Mouse (Mus musculus) Muller cell, postnatal 12 days (primary cell): ENCODE data around the gene Sik2.

Experiments
- DNase-seq: peaks from one replicate; pipeline ENCODE4 v3.0.0-alpha.2; 2015; ENCODE audit errors: inconsistent ontology term

Sik2 gene

GRCm38 (mm10) chr9:50986123-50986522 is 22.8 kb downstream of the Sik2 start:
- DNase-seq, result peak; percentile 87

GRCm38 (mm10) chr9:50981499-50982190 is 27.2 kb downstream of the Sik2 start:
- DNase-seq, result no peak

- no peak for DNase-seq
Measured at GRCm38 (mm10) chr9:50974631-50975030, 34.2 kb downstream of the Sik2 start.

- DNase-seq, result no peak
Measured at GRCm38 (mm10) chr9:50970413-50970812, 38.5 kb downstream of the Sik2 start.

GRCm38 (mm10) chr9:50969266-50969665 is 39.6 kb downstream of the Sik2 start:
- DNase-seq, result no peak

GRCm38 (mm10) chr9:50966277-50966676 is 42.6 kb downstream of the Sik2 start:
- DNase-seq, result no peak

- DNase-seq, result no peak
Measured at GRCm38 (mm10) chr9:50965392-50965791, 43.5 kb downstream of the Sik2 start.

- no peak for DNase-seq
Measured at GRCm38 (mm10) chr9:50964911-50965310, 44.0 kb downstream of the Sik2 start.

- DNase-seq, result peak; percentile 80
Measured at GRCm38 (mm10) chr9:50957956-50958489, 50.9 kb downstream of the Sik2 start.

GRCm38 (mm10) chr9:50955176-50955575 is 53.7 kb downstream of the Sik2 start:
- DNase-seq, result no peak

GRCm38 (mm10) chr9:50948097-50948823 is 60.6 kb downstream of the Sik2 start:
- DNase-seq, result no peak

GRCm38 (mm10) chr9:50946338-50946737 is 62.5 kb downstream of the Sik2 start:
- DNase-seq, result no peak

GRCm38 (mm10) chr9:50944826-50945225 is 64.0 kb downstream of the Sik2 start:
- DNase-seq, result no peak

- peak; percentile 11 for DNase-seq
Measured at GRCm38 (mm10) chr9:50942711-50943110, 66.2 kb downstream of the Sik2 start.

GRCm38 (mm10) chr9:50941804-50942401 is 67.0 kb downstream of the Sik2 start:
- no peak for DNase-seq

- no peak for DNase-seq
Measured at GRCm38 (mm10) chr9:50929986-50930385, 78.9 kb downstream of the Sik2 start.

GRCm38 (mm10) chr9:50925801-50926200 is 83.1 kb downstream of the Sik2 start:
- DNase-seq, result no peak

GRCm38 (mm10) chr9:50924454-50924853 is 84.4 kb downstream of the Sik2 start:
- DNase-seq, result no peak

- DNase-seq, result no peak
Measured at GRCm38 (mm10) chr9:50922363-50923153, 86.3 kb downstream of the Sik2 start.

GRCm38 (mm10) chr9:50920933-50921895 is 87.7 kb downstream of the Sik2 start:
- no peak for DNase-seq

- DNase-seq, result no peak
Measured at GRCm38 (mm10) chr9:50919554-50919953, 89.3 kb downstream of the Sik2 start.
